Mouse (Mus musculus) frontal cortex, adult 2 months (tissue): ENCODE data around the gene Pqlc2. TPM values are rescaled to one million over a fixed set of nuclear protein-coding genes. Genes with fewer than 3 reads are reported as not detected.
A peak's percentile ranks its signal among the peaks of the same experiment; 100 is the strongest.

Source experiments
- DNase-seq, 2 experiments: peaks; one replicate each; pipeline ENCODE4 v3.0.0; 2022; ENCODE audit warnings: low spot score in 1 of 2; ENCODE audit errors: extremely low spot score in 1 of 2
- polyA plus RNA-seq: library from polyadenylated mRNA; depleted of rRNA; stranded (reverse); fragments of >200 nt; gene quantifications from 2 replicates; pipeline ENCODE4 v1.2.3, GENCODE M21; 2012

The Pqlc2 gene
- polyA plus RNA-seq, 1 experiment = 19.7 TPM

DNA sequence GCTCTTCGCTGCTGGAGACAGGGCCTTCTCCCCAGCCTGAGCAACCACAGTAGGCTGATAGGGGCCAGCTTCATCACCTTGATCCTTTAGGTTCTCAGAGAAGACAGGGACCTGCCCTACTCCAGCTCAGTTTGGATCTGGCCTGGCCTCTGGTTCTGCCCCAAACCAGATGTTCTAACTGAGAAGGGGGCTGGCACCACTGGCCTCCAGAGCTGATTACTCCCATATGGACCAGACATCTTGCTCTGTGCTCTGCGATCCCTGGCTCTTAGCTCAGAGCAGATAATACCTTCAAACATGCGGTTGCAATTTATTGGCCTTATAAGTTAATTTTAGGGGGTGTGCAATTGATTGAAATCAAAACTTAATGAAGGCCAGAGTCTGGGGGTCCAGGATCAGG lies 43.2 kb downstream of the Pqlc2 start:
- DNase-seq = no peak

DNA sequence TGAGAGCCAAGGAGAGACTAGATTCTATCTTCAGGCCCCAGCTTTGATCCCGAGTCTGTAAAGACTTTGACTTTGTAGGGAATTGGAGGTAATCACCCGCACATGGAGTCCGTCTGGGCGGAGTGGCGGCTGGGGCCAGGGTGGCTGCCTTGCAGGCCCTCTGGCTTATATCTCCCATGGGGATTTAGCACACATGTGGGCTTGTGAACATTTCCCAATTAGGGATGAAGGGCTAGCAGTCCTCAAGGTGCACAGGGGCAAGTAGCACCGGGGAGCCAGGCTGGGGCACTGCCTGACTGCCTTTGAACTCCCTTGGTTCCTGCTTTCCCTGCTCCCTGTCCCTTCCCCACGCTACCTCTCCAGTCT lies 44.0 kb downstream of the Pqlc2 start:
- no peak for DNase-seq

DNA sequence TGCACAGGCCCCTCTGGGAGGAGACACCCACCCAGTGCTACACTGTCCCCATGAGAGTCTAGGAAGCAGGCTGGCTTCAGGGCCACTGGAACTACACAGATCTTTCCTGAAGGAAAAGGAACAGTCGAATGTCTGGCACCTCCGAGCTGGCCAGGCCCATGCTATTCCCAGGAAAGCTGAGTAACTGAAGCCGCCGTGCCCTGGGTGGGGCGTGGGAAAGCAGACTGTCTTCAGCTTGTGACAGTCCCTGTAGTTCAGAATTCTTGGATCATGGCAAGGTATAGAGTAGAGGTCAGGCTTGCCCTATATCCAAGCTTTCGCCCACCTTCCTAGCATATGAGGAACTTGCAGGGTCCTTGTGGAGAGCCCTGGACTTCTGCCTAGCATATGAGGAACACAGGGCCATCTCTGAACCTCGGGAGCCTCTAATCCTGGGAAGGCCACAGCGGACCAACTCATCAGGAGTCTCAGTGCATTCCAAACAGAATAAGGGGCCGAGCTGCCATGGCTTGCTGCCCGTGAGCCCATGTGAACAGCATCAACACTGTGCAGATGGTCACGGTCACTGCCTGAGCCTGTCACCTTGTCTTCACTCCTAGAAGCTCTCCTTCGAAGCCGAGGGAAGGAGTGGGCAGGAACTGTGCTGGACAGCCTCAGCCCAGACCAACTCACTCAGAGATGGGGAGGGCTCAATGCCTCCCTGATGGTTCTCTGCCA lies 44.6 kb downstream of the Pqlc2 start:
- DNase-seq = no peak

DNA sequence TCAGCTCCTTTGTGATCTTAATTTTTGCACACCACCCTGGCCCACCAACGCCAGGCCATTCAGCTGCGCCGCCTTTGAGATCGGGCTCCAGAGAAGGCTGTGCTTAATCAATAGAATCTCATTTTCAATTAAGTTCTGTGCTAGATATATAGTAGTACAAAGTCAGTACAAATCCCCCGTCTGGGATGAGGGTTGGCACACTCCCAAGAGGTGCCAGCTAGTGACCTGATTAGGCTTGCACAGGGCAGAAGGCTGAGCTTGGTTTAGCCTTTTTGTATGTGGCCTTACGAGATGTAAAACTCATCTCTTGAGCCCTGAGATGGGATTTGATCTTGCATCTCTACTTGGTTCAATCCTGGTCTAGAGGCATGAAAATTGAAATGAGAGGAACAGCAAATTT lies 47.5 kb downstream of the Pqlc2 start:
- DNase-seq = no peak

DNA sequence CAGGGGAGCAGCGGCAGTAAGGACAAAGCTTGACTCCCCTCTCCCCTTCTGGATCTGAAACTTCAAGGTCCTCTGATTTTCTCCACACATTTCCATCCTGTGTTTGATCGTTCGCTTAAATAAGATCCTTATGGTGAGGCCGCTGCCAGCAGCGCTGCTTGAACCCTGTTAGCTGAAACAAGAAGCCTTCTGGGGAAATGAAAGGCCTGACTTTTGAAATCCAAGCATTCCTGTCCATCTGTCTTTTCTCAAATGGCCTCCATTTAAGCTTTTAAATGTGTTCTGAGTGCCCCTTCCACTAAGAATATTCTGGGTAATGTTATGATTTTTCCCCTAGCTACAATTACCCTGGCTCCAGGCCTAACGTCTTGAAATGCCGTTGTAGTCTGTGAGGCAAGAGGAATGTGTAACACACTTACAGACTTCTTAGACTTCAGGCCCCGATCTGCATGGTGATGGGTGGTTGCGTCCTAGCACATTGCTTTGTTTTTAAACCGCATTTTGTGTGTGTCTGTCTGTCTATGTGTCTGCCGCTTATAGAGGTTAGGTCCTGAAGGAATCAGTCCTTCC lies 51.1 kb downstream of the Pqlc2 start:
- no peak for DNase-seq

DNA sequence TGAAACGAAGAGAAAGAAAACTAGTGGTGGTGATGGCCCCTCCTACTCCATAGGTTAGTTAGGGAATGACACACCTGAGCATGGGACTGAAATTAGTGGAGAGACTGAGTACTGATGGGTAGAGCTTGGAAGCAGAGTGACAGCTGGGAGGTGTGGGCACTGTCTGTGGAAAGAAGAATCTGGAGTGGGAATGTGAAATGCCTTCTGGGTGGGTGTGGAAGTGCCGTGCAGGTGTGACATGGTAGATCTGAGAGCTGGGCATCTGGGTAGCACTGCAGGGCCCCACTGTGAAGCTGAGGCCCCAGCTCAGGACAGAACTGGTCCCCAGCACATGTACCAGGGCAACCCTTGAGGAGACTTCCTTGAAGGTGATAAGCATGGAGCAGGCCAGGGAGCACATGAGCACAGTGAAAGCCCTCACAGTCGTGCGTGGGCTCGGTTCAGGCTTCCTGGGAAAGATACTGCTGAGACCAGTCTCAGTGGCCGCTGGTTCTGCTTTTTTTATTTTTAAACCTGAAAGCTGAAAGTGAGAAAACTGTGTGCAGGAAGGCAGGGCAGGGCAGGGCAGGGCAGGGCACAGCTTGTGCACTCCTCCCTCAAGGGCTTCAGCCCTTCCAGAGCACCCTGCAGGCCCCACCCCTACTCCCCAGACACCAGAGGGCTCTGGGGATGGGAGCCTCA lies 51.7 kb downstream of the Pqlc2 start:
- peak in 1 of 2 experiments; percentile 42 for DNase-seq

DNA sequence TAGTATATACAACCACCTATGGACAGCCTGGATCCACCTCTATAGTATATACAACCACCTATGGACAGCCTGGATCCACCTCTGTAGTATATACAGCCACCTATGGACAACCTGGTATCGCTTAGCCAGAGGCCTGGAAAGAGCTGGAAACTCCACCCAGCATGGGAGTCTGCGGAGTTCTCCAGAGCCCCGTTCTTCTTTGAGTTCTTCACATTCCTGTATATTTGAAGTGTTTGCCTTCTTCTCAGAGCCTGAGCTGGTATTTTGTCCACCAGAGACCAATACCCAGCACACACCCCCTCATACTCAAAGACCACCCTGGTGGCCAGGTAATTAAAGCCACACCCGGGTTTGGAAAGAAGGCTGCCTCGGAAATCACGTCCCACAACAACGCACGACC lies 53.8 kb downstream of the Pqlc2 start:
- DNase-seq = no peak

DNA sequence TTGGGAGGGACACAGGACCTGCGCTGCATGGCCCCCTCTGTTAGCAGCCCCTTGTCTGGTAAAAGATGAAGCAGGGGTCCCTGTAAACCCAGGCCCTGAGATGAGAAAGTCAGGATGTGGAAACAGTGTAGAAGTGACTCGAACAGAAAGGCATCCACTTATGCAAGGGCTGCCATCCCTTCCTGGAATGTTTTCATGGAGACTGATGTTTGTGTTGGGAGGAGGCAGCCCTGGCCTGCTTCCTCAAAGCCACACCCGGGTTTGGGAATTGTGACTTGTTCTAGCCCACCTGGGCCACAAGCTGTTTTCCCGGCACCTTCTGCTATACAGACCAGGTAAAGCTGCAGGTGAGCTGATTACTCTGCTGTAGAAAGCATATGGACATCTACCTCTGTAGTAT lies 54.4 kb downstream of the Pqlc2 start:
- no peak for DNase-seq

DNA sequence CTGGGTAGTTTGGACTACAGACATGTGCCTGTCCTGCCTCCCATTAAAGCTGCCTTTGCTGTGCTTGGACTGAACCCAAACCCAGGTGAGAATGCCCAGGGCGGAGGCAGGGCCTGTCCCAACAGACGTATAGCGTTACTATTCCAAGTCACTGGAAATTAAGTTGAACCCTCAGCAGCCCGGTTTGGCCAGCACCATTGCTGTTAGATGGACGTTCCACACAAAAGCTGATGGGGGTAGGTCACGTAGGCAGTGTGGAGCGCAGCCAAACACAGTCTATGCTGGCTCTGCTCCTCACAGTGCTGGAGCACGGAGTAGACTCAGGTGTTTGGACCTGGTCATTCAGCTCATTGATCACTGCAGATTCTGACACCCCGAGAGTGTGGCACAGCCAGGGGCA lies 57.3 kb downstream of the Pqlc2 start:
- DNase-seq = no peak

DNA sequence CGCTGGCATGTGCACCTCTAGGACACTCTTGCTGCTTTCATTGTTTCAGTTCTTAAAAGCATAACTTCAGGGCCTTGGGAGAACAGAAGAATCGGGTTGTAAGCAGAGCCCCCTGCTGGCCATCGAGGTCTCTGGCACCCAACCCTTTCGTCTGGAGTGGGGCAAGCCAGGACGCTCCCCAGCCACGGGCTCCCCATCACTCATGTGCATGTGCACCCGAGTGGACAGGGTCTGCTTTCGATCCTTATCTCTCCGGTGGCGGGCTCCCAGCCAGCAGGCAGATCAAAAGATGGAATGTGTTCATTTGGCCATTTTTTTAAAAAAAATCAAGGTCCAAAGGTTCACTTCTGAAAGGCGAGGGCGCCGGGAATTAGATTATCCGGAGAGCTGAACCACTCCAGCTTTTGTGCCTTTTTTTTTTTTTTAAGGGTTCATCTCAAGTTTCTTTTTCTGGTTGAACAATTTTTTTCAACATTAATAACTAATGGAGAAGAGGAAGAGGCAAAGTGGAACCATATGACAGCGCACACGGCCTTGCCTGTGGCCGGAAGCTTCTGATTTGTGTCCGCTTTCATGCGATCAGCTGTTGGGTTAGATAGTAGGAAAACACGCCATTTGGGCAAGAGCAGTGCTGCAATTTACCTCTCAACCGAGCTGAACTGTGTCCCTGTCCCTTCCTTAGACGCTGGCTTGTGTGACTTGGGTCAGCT lies 58.3 kb downstream of the Pqlc2 start:
- peak; percentile 66 to 82 for DNase-seq

DNA sequence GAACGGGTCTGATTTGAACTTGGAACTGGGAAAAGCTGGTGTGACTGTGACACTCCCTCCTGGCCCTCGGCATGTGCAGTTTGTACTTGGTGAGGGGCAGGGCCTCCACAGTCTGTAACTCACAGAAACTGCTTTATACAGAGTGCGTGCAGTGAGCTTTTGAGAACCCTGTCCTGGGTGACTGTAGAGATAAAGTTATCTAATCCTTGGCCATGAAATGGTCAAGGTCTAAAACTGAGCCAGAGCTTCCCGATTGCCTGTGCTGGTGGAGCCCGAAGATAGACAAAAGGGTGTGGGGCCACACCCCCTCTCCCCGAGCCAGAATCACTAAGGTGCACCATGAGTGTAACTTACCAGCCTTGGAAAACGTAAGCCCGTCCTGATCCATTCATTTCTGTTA lies 59.6 kb downstream of the Pqlc2 start:
- DNase-seq = no peak

DNA sequence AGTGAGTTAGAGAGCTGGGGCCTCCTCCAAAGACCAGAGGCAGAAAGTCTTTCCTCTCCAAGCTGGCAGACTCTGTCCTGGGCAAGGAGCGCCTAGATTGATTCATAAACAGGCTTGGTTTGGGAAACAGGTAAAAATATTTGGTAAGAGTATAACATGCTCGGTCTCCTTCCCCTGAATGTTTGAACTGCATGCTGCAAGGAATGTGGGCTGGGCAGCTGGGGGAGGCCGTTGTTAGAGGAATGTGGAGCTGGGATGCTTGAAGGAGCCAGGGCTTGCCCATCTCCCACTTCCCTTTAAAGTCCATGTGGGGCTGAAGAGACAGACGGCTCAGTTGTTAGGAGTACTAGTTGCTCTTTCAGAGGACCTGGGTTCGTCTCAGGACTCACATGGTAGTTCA lies 60.5 kb downstream of the Pqlc2 start:
- DNase-seq = no peak

DNA sequence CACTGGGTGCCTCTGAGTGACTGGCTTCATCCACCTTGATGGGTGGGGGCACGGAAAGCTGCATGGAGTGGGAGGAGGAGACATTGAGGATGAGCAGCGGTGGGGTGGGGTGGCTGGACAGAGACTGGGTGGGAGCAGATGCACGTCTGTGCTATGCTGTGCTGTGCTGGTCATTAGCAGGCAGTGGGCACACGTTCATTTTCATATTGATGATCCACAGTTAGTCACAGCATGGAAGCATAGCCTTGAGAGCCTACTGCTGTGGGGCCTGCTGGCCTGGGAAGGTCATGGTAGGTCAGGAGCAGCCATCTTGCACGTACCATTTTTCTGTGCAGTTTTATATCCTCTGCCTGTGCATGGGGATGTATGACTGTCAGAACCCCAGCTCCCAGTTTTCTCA lies 61.8 kb downstream of the Pqlc2 start:
- DNase-seq = no peak

DNA sequence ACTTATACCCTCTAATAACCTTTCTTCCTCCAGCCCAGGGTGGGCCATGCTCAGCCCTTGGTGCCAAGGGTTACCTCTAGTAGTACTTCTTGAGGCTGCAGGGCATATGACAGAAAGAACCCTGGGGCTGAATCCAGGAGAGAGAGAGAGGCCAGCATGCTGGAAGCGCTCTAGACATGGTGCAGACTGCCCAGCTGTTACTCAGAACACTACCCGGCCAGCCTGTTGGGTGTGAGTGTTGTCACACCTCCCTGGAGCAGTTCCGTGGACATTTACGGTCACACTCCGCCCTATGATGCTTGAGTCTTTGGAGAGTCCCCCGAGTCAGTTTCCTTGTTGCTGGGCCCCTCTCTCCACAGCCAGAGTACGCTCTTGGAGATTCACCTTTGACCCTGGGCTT lies 62.5 kb downstream of the Pqlc2 start:
- DNase-seq = no peak

DNA sequence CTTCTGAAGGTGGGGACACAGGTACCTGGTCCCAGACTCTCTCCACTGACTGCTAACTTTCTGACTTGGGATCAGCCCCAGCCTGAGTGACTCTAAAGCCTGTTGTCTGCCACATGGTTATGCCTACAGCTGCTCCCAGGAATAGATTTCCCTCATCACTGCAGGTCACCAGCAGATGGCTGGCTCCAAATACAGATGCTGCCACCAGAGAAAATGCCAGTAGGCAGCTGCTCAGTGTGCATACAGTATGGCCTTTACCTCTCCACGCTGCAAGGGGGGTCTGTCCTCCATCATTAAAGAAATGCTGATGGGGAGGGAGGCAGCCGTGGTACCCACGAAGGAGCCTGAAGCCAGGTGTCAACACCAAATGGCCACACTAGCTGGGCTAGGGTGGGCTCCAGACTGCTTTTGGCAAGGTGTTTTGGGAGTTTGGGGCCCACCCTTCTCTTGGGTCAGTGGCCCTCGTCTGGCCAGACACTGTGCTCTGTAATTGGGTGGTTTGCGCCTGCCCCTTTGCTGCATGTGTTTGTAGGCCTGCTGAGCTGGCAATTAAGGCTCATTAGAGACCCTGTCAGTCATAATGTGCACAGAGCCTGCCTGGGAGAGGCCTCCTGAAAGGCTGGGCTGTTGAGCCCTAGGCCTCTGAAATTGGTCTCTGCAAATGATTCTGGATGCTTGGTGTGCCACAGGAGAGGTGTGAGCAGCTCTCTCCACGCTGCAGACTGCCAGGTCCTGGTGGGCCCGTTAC lies 64.2 kb downstream of the Pqlc2 start:
- DNase-seq = no peak

DNA sequence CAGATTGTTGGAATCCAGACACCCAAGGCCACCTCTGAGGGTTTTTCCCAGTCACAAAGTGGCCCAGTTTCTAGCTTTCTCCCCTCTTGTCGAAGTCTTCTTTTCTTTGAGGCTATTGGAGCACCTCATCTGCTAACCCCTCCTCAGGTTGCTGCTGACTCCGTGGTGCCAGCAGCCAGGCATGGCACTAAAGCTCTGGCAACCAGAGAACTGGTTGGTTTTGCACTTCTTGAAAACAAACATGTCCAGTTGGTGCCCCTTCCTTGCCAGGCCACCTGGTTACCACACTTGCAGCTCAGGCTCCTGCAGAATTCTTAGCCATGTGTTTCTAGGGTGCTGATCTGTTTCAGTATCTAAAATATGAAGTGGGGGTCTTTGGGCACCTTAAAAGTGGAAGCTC lies 65.0 kb downstream of the Pqlc2 start:
- DNase-seq = no peak

DNA sequence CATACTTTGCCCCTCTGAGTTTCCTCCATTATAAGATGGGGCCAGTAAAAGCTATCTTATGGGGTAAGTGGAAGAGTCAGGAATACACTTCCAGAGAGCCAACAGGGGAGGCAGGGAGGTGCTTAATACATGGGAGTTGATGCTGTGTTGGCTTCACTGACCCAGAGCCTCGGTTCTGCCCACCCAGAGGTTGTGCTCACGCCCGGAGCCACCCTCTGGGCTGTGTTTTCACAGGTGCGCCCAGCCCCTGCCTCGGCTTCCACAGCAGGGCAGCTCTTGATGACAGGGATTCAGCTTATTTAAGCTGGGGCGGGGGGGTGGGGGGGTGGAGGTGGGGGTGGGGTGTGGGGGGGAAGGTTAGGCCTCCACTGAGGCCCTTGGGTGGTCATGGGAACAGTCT lies 65.7 kb downstream of the Pqlc2 start:
- no peak for DNase-seq

DNA sequence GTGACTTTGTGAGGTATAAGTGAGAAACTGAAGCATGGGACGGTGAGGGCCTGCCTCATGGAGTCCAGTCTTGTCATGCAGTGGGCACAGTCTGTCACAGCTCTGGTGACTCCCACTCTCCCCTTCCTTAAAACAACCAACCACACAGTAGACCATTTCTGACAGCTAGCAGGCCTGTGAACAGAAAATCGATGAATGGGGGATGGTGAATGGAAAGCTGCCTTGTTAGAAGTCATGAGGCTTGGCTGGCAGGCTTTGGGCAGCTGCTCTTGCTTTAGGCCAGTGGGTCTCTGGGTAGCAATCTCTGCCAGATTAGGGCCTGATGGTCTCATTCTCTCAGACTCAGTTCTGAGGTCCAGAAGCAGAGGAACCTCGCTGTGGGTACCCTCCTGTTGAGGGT lies 66.3 kb downstream of the Pqlc2 start:
- DNase-seq = no peak
